Mouse (Mus musculus) C2C12 (cell line): ENCODE data around the gene Kif13a. TPM values are rescaled to one million over a fixed set of nuclear protein-coding genes. Genes with fewer than 3 reads are reported as not detected.

ENCODE experiments used
- H3K27me3 ChIP-seq: one replicate; pipeline ENCODE4 v1.6.1; 2011; ENCODE audit not compliant: control insufficient read depth, insufficient read depth, insufficient read length
- H3K36me3 ChIP-seq: one replicate; pipeline ENCODE4 v1.6.1; 2011; ENCODE audit not compliant: control insufficient read depth, insufficient read depth
- H3K4me3 ChIP-seq: one replicate; pipeline ENCODE4 v1.5.1; 2011; ENCODE audit warnings: mild to moderate bottlenecking, control low read depth; ENCODE audit not compliant: poor library complexity, insufficient read depth, severe bottlenecking
- H3K79me2 ChIP-seq: one replicate; pipeline ENCODE4 v1.6.1; 2011; ENCODE audit not compliant: control insufficient read depth, insufficient read depth
- H3K79me3 ChIP-seq: one replicate; pipeline ENCODE4 v1.6.1; 2011; ENCODE audit warnings: low read depth, control low read depth
- H3ac ChIP-seq: one replicate; pipeline ENCODE3; 2011; ENCODE audit warnings: low read depth; ENCODE audit not compliant: control insufficient read depth, insufficient read length
- CEBPB ChIP-seq: IDR thresholded peaks from one replicate; pipeline ENCODE4 v1.6.1; 2011; ENCODE audit warnings: low read depth, mild to moderate bottlenecking, control low read depth, moderate library complexity
- CTCF ChIP-seq: IDR thresholded peaks from one replicate; pipeline ENCODE4 v1.5.1; 2011; ENCODE audit not compliant: control insufficient read depth, insufficient read depth, insufficient read length
- FOSL1 ChIP-seq: IDR thresholded peaks from one replicate; pipeline ENCODE4 v1.8.0; 2011; ENCODE audit warnings: mild to moderate bottlenecking, low read length; ENCODE audit not compliant: poor library complexity, insufficient read depth, severe bottlenecking
- MAX ChIP-seq: IDR thresholded peaks from one replicate; pipeline ENCODE4 v1.6.1; 2011; ENCODE audit warnings: mild to moderate bottlenecking, control low read depth
- MYOD1 ChIP-seq: IDR thresholded peaks from one replicate; pipeline ENCODE4 v1.6.1; 2011; ENCODE audit warnings: low read depth; ENCODE audit not compliant: control insufficient read depth, insufficient read length
- MYOG ChIP-seq: IDR thresholded peaks from one replicate; pipeline ENCODE4 v1.6.1; 2011; ENCODE audit not compliant: control insufficient read depth, insufficient read length; ENCODE audit errors: extremely low read depth
- USF1 ChIP-seq: IDR thresholded peaks from one replicate; pipeline ENCODE4 v1.6.1; 2011; ENCODE audit warnings: low read depth, mild to moderate bottlenecking, control low read depth, moderate library complexity
- polyA plus RNA-seq: library from polyadenylated mRNA; unstranded; fragments of >200 nt; fragmentation: generic; extraction: Trizol; gene quantifications from one replicate; pipeline ENCODE4 v1.2.1, GENCODE M21; 2012; ENCODE audit warnings: missing spikeins

Kif13a gene
- polyA plus RNA-seq, 1 experiment = 9.2 TPM

GRCm38 (mm10) chr13:46735808-46736478 is 193.7 kb downstream of the Kif13a start:
- TF ChIP-seq CEBPB (no peak), CTCF (no peak), MAX (no peak), MYOG (no peak), USF1 (peak; percentile 73), MYOD1 (no peak)
- H3K27me3 ChIP-seq = no peaks in the 10 kb centered on the region
- H3K4me3 ChIP-seq = peak overlapping the region; percentile 18
- no peaks in the 10 kb centered on the region for H3K36me3 ChIP-seq
- peak overlapping the region; percentile 41 for H3ac ChIP-seq
- H3K79me3 ChIP-seq = no peaks in the 10 kb centered on the region
- no peaks in the 10 kb centered on the region for H3K79me2 ChIP-seq

- Histone ChIP-seq H3K36me3 (no peaks in the 10 kb centered on the region), H3K4me3 (peak overlapping the region; percentile 18), H3K79me3 (no peaks in the 10 kb centered on the region), H3ac (peak overlapping the region; percentile 41), H3K79me2 (no peaks in the 10 kb centered on the region), H3K27me3 (no peaks in the 10 kb centered on the region)
- TF ChIP-seq MAX (no peak), USF1 (peak; percentile 10)
Observed at GRCm38 (mm10) chr13:46735219-46735807, 194.4 kb downstream of the Kif13a start.

DNA sequence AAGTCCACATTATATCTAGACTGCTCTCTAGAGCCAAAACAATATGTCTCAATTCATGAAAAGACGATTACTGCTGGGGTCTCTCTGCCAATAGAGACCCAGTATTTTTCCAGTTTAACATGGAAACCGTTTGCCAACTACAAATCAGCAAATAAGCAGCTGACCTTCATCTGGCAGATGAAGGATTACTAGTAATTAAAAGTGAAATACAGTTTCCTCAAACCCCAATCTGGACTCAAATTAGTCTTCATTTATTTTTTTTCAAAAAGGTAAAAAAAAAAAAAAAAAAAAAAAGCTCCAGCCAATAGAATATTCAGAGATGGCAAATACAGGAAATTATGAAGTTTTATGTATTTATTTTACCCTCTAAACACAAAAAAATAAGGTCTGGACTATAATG is 199.7 kb downstream of the Kif13a start:
- Histone ChIP-seq H3K4me3 (no peak overlapping the region), H3K79me2 (peaks cover 27% of the 10 kb centered on the region), H3K36me3 (no peaks in the 10 kb centered on the region), H3K27me3 (no peaks in the 10 kb centered on the region), H3K79me3 (peaks cover 25% of the 10 kb centered on the region), H3ac (no peak overlapping the region)
- TF ChIP-seq FOSL1 (no peak), MYOD1 (no peak), USF1 (no peak), CTCF (no peak), MYOG (no peak), CEBPB (no peak), MAX (no peak)

GRCm38 (mm10) chr13:46728411-46728810 is 201.3 kb downstream of the Kif13a start:
- Histone ChIP-seq H3K79me2 (peaks cover 43% of the 10 kb centered on the region), H3K4me3 (peak overlapping the region; percentile 83), H3K79me3 (peaks cover 40% of the 10 kb centered on the region), H3ac (peak overlapping the region; percentile 42), H3K27me3 (no peaks in the 10 kb centered on the region), H3K36me3 (peaks cover 9% of the 10 kb centered on the region)
- TF ChIP-seq CTCF (no peak), MYOD1 (no peak), MYOG (no peak), USF1 (no peak), CEBPB (no peak), MAX (no peak), FOSL1 (no peak)

GRCm38 (mm10) chr13:46727837-46728268 is 201.8 kb downstream of the Kif13a start, which contains the start of gene Nup153:
Gene Nup153 (minus strand): TSS chr13:46727940.
- Histone ChIP-seq H3K4me3 (peak within 1 kb of the TSS; percentile 83), H3K27me3 (no peaks in the 10 kb centered on the region), H3K79me2 (peaks cover 49% of the 10 kb centered on the region), H3K36me3 (peaks cover 9% of the 10 kb centered on the region), H3K79me3 (peaks cover 46% of the 10 kb centered on the region), H3ac (peak within 1 kb of the TSS; percentile 72)
- TF ChIP-seq MAX (peak; percentile 61), USF1 (no peak)

GRCm38 (mm10) chr13:46727038-46727836 is 202.4 kb downstream of the Kif13a start:
- H3K36me3 ChIP-seq = peaks cover 9% of the 10 kb centered on the region

More at GRCm38 (mm10) chr13:46727038-46727836, 202.4 kb downstream of the Kif13a start:
- Histone ChIP-seq H3K79me3 (peaks cover 52% of the 10 kb centered on the region), H3K4me3 (peak overlapping the region; percentile 83), H3ac (peak overlapping the region; percentile 72), H3K27me3 (no peaks in the 10 kb centered on the region), H3K79me2 (peaks cover 55% of the 10 kb centered on the region)
- TF ChIP-seq FOSL1 (no peak), CEBPB (no peak), USF1 (no peak), MAX (peak; percentile 79), CTCF (no peak), MYOG (no peak), MYOD1 (no peak)
